Mouse (Mus musculus): ENCODE measurements around the gene Ppat. TPM values are rescaled to one million over a fixed set of nuclear protein-coding genes. Genes with fewer than 3 reads are reported as not detected.
A peak's percentile ranks its signal among the peaks of the same experiment; 100 is the strongest.
"Not testable (repeated sequence)": the region's sequence is repeated elsewhere in the genome, so short reads cannot be mapped to it uniquely, and the experiment has no call there.

Gene Ppat
- total RNA-seq, 2 experiments from 2014 or later, result 17.3 to 18.7 TPM

- DNase-seq (ENCODE audit: low spot score in 2 of 2), result no peak
- intact Hi-C loops (cut with DNase I), result no loop called here
Observed at GRCm38 (mm10) chr5:76952112-76953040, 998 bp upstream of the Ppat start.

- intact Hi-C loops (cut with DNase I), result loop anchor here (1.0 kb wide), 1 partner anchor 45 kb away; the partner anchor contains the start of gene Aasdh
Observed at GRCm38 (mm10) chr5:76950343-76951105, 854 bp downstream of the Ppat start.

GRCm38 (mm10) chr5:76947758-76948157, 3.6 kb downstream of the Ppat start:
- no peak for DNase-seq (ENCODE audit: low spot score in 2 of 2)
- intact Hi-C loops (cut with DNase I), result no loop called here

More at GRCm38 (mm10) chr5:76950343-76951105, 854 bp downstream of the Ppat start:
- no peak for DNase-seq (ENCODE audit: low spot score in 2 of 2)

- intact Hi-C loops (cut with DNase I), result no loop called here
- DNase-seq (ENCODE audit: low spot score in 2 of 2), result no peak
Observed at GRCm38 (mm10) chr5:76947142-76947541, 4.2 kb downstream of the Ppat start.

GRCm38 (mm10) chr5:76945678-76946033, 5.7 kb downstream of the Ppat start:
- intact Hi-C loops (cut with DNase I), result no loop called here
- no peak for DNase-seq (ENCODE audit: low spot score in 2 of 2)

GRCm38 (mm10) chr5:76944965-76945677, 6.3 kb downstream of the Ppat start:
- intact Hi-C loops (cut with DNase I), result no loop called here
- no peak for DNase-seq (ENCODE audit: low spot score in 2 of 2)

GRCm38 (mm10) chr5:76942505-76942904, 8.9 kb downstream of the Ppat start:
- intact Hi-C loops (cut with DNase I), result no loop called here
- DNase-seq (ENCODE audit: low spot score in 2 of 2), result no peak

GRCm38 (mm10) chr5:76941975-76942374, 9.4 kb downstream of the Ppat start:
- intact Hi-C loops (cut with DNase I), result no loop called here
- DNase-seq (ENCODE audit: low spot score in 2 of 2), result no peak

GRCm38 (mm10) chr5:76939717-76940116, 11.7 kb downstream of the Ppat start:
- intact Hi-C loops (cut with DNase I), result no loop called here

GRCm38 (mm10) chr5:76929180-76929877, 22.0 kb downstream of the Ppat start:
- DNase-seq (ENCODE audit: low spot score in 2 of 2), result no peak
- intact Hi-C loops (cut with DNase I), result no loop called here

More at GRCm38 (mm10) chr5:76939717-76940116, 11.7 kb downstream of the Ppat start:
- no peak for DNase-seq (ENCODE audit: low spot score in 2 of 2)

GRCm38 (mm10) chr5:76928124-76928832, 23.1 kb downstream of the Ppat start:
- DNase-seq (ENCODE audit: low spot score in 2 of 2), result no peak
- intact Hi-C loops (cut with DNase I), result no loop called here

GRCm38 (mm10) chr5:76924296-76924695, 27.1 kb downstream of the Ppat start:
- no peak for DNase-seq (ENCODE audit: low spot score in 2 of 2)
- intact Hi-C loops (cut with DNase I), result no loop called here

GRCm38 (mm10) chr5:76923428-76923827, 27.9 kb downstream of the Ppat start:
- intact Hi-C loops (cut with DNase I), result no loop called here

GRCm38 (mm10) chr5:76922833-76923232, 28.5 kb downstream of the Ppat start:
- intact Hi-C loops (cut with DNase I), result no loop called here
- no peak for DNase-seq (ENCODE audit: low spot score in 2 of 2)

More at GRCm38 (mm10) chr5:76923428-76923827, 27.9 kb downstream of the Ppat start:
- peak; percentile 41 to 51 for DNase-seq (ENCODE audit: low spot score in 2 of 2)

- intact Hi-C loops (cut with DNase I); DNase-seq (ENCODE audit: low spot score in 2 of 2): not testable (repeated sequence)
Observed at GRCm38 (mm10) chr5:76912522-76912921, 38.9 kb downstream of the Ppat start.

- intact Hi-C loops (cut with DNase I), result no loop called here
Observed at GRCm38 (mm10) chr5:76910807-76911206, 40.6 kb downstream of the Ppat start.

GRCm38 (mm10) chr5:76906155-76906499, 45.3 kb downstream of the Ppat start:
- intact Hi-C loops (cut with DNase I), result no loop called here

More at GRCm38 (mm10) chr5:76910807-76911206, 40.6 kb downstream of the Ppat start:
- no peak for DNase-seq (ENCODE audit: low spot score in 2 of 2)

GRCm38 (mm10) chr5:76905405-76906154, 45.8 kb downstream of the Ppat start, which contains the start of gene Aasdh:
Aasdh (minus strand) TSS chr5:76905514.
- intact Hi-C loops (cut with DNase I), result loop anchor here (1.0 kb wide), 1 partner anchor 46 kb away; the partner anchor contains the start of genes Paics and Ppat
- peak; percentile 95 to 96 for DNase-seq (ENCODE audit: low spot score in 2 of 2)

More at GRCm38 (mm10) chr5:76906155-76906499, 45.3 kb downstream of the Ppat start:
- no peak for DNase-seq (ENCODE audit: low spot score in 2 of 2)
